Mouse (Mus musculus) kidney, adult 2 months (tissue): ENCODE results near the gene Rtn4ip1.

Source experiments
- CTCF ChIP-seq: fragments of 200-500 bp; conservative IDR thresholded peaks from 2 replicates; pipeline ENCODE4 v1.5.1; 2011; ENCODE audit warnings: low read depth, mild to moderate bottlenecking, control low read depth, low read length, moderate library complexity, mixed read lengths; ENCODE audit not compliant: insufficient read depth, insufficient read length
- POLR2A ChIP-seq: fragments of 200-500 bp; IDR thresholded peaks from one replicate; pipeline ENCODE4 v1.6.1; 2011; ENCODE audit warnings: low read depth, low read length, control low read depth

DNA sequence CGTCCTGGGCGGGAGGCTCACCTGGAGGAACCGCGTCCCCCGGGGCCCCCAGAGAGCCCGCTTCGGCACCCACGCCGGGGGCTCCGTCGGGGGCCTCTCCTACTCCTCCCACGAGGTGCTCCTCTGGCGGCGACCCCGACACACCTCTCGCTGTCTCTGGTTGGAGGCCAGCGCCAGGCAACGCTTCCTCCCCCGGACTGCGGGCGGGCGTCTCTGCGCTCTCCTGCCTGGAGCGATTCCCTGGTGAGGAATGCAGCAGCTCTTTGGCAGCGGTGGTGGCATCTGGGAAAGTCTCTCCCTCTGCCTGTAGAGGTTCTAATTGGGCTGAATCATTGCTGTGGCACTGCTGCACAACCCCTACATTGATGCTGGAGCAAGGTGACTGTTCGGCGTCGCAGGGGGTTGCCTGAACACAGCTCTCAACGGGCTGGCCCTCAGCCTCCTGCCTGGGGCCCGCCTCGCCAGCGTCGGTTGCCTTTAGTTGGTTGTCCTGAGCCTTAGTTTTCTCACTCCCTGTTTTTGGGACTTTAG, 102.7 kb downstream of the Rtn4ip1 start:
- TF ChIP-seq POLR2A (no peak), CTCF (no peak)
